Mouse (Mus musculus): ENCODE measurements around the gene Tmem106a.

- TF ChIP-seq EP300 (IDR thresholded peaks at IDR 0.05; ENCODE audit: low read depth), result no peak
- TF ChIP-seq CTCF (IDR thresholded peaks at IDR 0.05; ENCODE audit: low read depth), result no peak
These were observed 8.1 kb downstream of the Tmem106a start for GRCm38 (mm10) chr11:101589989-101590624.

Measured in heart, postnatal 0 days (tissue).